ENCODE assay signal across 14 mouse cellular contexts in genomic region chr3:51977654-51978352, GRCm38 (mm10).
DNase-seq lines count a peak whose midpoint lies in the region; ATAC-seq and TF ChIP-seq lines count a peak whose summit lies in the region.
"Had no signal": no experiment of that assay in that cellular context is flagged by ENCODE, and none has a peak within 500 bp of the region (broad histone marks: within the 10 kb centered on the region; RNA-seq: fewer than 3 reads in every experiment).

No protein-coding gene starts in this region.

- H3K27me3 ChIP-seq in kidney, adult 2 months (replicated peaks; ENCODE audit: control insufficient read depth, insufficient read depth, low read length), result no peaks in the 10 kb centered on the region
- no peaks in the 10 kb centered on the region for H3K27me3 ChIP-seq in intestine, embryonic 14.5 days (replicated peaks; ENCODE audit: control insufficient read depth, insufficient read depth, low read length)
- no peaks in the 10 kb centered on the region for H3K27me3 ChIP-seq in liver, postnatal 0 days (ENCODE audit: insufficient read depth, low read length)
- H3K27me3 ChIP-seq: embryonic facial prominence, embryonic 12.5 days; forebrain, embryonic 12.5 days had no signal

- peak overlapping the region; percentile 22; the same call in 1 of the 2 replicates for H3K4me2 ChIP-seq in intestine, embryonic 14.5 days (ENCODE audit: low read length)
- peak overlapping the region; percentile 52 for H3K4me2 ChIP-seq in liver, postnatal 0 days (ENCODE audit: low read depth, low read length)
- H3K4me2 ChIP-seq: embryonic facial prominence, embryonic 12.5 days; forebrain, embryonic 12.5 days had no signal

- H3K4me3 ChIP-seq in kidney, adult 2 months (ENCODE audit: insufficient read depth, low read depth, low read length), result no peak overlapping the region
- H3K4me3 ChIP-seq in intestine, embryonic 14.5 days (ENCODE audit: low read depth, low read length), result no peak overlapping the region
- H3K4me3 ChIP-seq in liver, postnatal 0 days (ENCODE audit: low read depth, low read length), result peak overlapping the region; percentile 17; the same call in 1 of the 2 replicates
- H3K4me3 ChIP-seq: embryonic facial prominence, embryonic 12.5 days; forebrain, embryonic 12.5 days; gastrocnemius, adult 2 months had no signal

- TF ChIP-seq POLR2A in kidney, adult 2 months (IDR thresholded peaks at IDR 0.05; ENCODE audit: low read depth, low read length), result no peak

- WGBS in kidney, adult 2 months, result 59% methylated on average over 8 of the region's 8 CpGs
- WGBS in intestine, embryonic 14.5 days, result 45% methylated on average over 8 of the region's 8 CpGs
- WGBS in liver, postnatal 0 days (ENCODE audit: insufficient replicate concordance), result 59% methylated on average over 8 of the region's 8 CpGs

- no peaks in the 10 kb centered on the region for H3K4me1 ChIP-seq in kidney, adult 2 months (ENCODE audit: control insufficient read depth, insufficient read depth, low read length)
- H3K4me1 ChIP-seq in intestine, embryonic 14.5 days (replicated peaks; ENCODE audit: control insufficient read depth, insufficient read depth, low read length), result no peaks in the 10 kb centered on the region; the same call in 1 of the 2 replicates
- no peaks in the 10 kb centered on the region; the same call in 1 of the 2 replicates for H3K4me1 ChIP-seq in liver, postnatal 0 days (ENCODE audit: insufficient read depth)

- H3K9ac ChIP-seq in intestine, embryonic 14.5 days (ENCODE audit: low read length), result no peak overlapping the region
- H3K9ac ChIP-seq in liver, postnatal 0 days (replicated peaks), result no peak overlapping the region
- H3K9ac ChIP-seq: embryonic facial prominence, embryonic 12.5 days; forebrain, embryonic 12.5 days had no signal

- peak; percentile 80; the same call in 1 of the 2 replicates for ATAC-seq in intestine, embryonic 14.5 days (replicated peaks; ENCODE audit: low FRiP score, low TSS enrichment, low read depth)
- peak; percentile 96 for ATAC-seq in liver, postnatal 0 days

- H3K9me3 ChIP-seq in intestine, embryonic 14.5 days (ENCODE audit: control insufficient read depth, low read length), result no peaks in the 10 kb centered on the region
- no peaks in the 10 kb centered on the region for H3K9me3 ChIP-seq in liver, postnatal 0 days (ENCODE audit: low read length)
- H3K9me3 ChIP-seq: embryonic facial prominence, embryonic 12.5 days; forebrain, embryonic 12.5 days had no signal

- TF ChIP-seq EP300 in liver, postnatal 0 days (IDR thresholded peaks at IDR 0.05; ENCODE audit: low read depth), result no peak

- DNase-seq in kidney, adult 2 months, result peak; percentile 34
- DNase-seq in kidney, postnatal 10 days, result no peak
- DNase-seq in intestine, embryonic 14.5 days (ENCODE audit: low spot score), result no peak
- peak; percentile 24 for DNase-seq in kidney, postnatal 14 days
- DNase-seq in liver, postnatal 0 days, result peak; percentile 26
- no peak for DNase-seq in left cerebral cortex, postnatal 25 days (ENCODE audit: low spot score in 2 of 2)
- no peak for DNase-seq in cerebellum, adult 11 months
- no peak for DNase-seq in layer of hippocampus, adult 11-12 months (ENCODE audit: low spot score)
- DNase-seq: cerebellum, adult 11-12 months; gastrocnemius, adult 2 months; heart, postnatal 14 days; right cerebral cortex, postnatal 14 days had no signal

- intact Hi-C loops in left cerebral cortex, postnatal 25 days (cut with DNase I), result no loop called here

- no peak for TF ChIP-seq CTCF in kidney, adult 2 months (conservative IDR thresholded peaks at IDR 0.05; ENCODE audit: insufficient read depth, insufficient read length, low read depth, low read length)
- no peak for TF ChIP-seq CTCF in liver, postnatal 0 days (IDR thresholded peaks at IDR 0.05; ENCODE audit: low read depth)

- H3K36me3 ChIP-seq in kidney, adult 2 months (ENCODE audit: control insufficient read depth, insufficient read depth, low read length), result no peaks in the 10 kb centered on the region
- no peaks in the 10 kb centered on the region for H3K36me3 ChIP-seq in intestine, embryonic 14.5 days (ENCODE audit: control insufficient read depth, insufficient read depth, low read length)
- no peaks in the 10 kb centered on the region for H3K36me3 ChIP-seq in liver, postnatal 0 days (replicated peaks; ENCODE audit: insufficient read depth, low read length)
- H3K36me3 ChIP-seq: embryonic facial prominence, embryonic 12.5 days; forebrain, embryonic 12.5 days had no signal

- no peak overlapping the region for H3K27ac ChIP-seq in kidney, adult 2 months (ENCODE audit: insufficient read depth, low read depth, low read length)
- peak overlapping the region; percentile 55; the same call in 1 of the 2 replicates for H3K27ac ChIP-seq in intestine, embryonic 14.5 days (ENCODE audit: low read depth)
- peak overlapping the region; percentile 70 for H3K27ac ChIP-seq in liver, postnatal 0 days (ENCODE audit: low read depth)
- H3K27ac ChIP-seq: embryonic facial prominence, embryonic 12.5 days; forebrain, embryonic 12.5 days; gastrocnemius, adult 2 months had no signal

Comparison
In these comparisons a context has a peak if more than half of its experiments do, and no peak if none do; other contexts are left out.
1. DNase-seq: peak in kidney, adult 2 months (single experiment), kidney, postnatal 14 days (single experiment) and liver, postnatal 0 days (single experiment); none in kidney, postnatal 10 days (single experiment), intestine, embryonic 14.5 days (single experiment), left cerebral cortex, postnatal 25 days (0 of 2), cerebellum, adult 11 months (single experiment) and layer of hippocampus, adult 11-12 months (single experiment).